Mouse (Mus musculus): ENCODE measurements around the gene Cep41. TPM values are rescaled to one million over a fixed set of nuclear protein-coding genes. Genes with fewer than 3 reads are reported as not detected.

Gene Cep41
- polyA plus RNA-seq, 1 experiment: 16.1 TPM

GRCm38 (mm10) chr6:30620994-30621393 lies 72.6 kb downstream of the Cep41 start:
- TF ChIP-seq POLR2A (IDR thresholded peaks at IDR 0.05; ENCODE audit: borderline replicate concordance, extremely low read depth, insufficient read depth, insufficient read length, poor library complexity, severe bottlenecking): no peak
- no peak for TF ChIP-seq CTCF (IDR thresholded peaks at IDR 0.05; ENCODE audit: borderline replicate concordance, extremely low read depth, insufficient read depth, insufficient read length)

GRCm38 (mm10) chr6:30620591-30620990 lies 73.0 kb downstream of the Cep41 start:
- TF ChIP-seq CTCF (IDR thresholded peaks at IDR 0.05; ENCODE audit: borderline replicate concordance, extremely low read depth, insufficient read depth, insufficient read length): no peak
- no peak for TF ChIP-seq POLR2A (IDR thresholded peaks at IDR 0.05; ENCODE audit: borderline replicate concordance, extremely low read depth, insufficient read depth, insufficient read length, poor library complexity, severe bottlenecking)

More at GRCm38 (mm10) chr6:30620994-30621393, 72.6 kb downstream of the Cep41 start:
- no peak for DNase-seq (ENCODE audit: low read depth)

GRCm38 (mm10) chr6:30619606-30620005 lies 73.9 kb downstream of the Cep41 start:
- TF ChIP-seq POLR2A (IDR thresholded peaks at IDR 0.05; ENCODE audit: borderline replicate concordance, extremely low read depth, insufficient read depth, insufficient read length, poor library complexity, severe bottlenecking) (no peak), CTCF (IDR thresholded peaks at IDR 0.05; ENCODE audit: borderline replicate concordance, extremely low read depth, insufficient read depth, insufficient read length) (no peak)
- no peak for DNase-seq (ENCODE audit: low read depth)

More at GRCm38 (mm10) chr6:30620591-30620990, 73.0 kb downstream of the Cep41 start:
- no peak for DNase-seq (ENCODE audit: low read depth)

GRCm38 (mm10) chr6:30618735-30619134 lies 74.8 kb downstream of the Cep41 start:
- DNase-seq (ENCODE audit: low read depth): peak; percentile 40
- no peak for TF ChIP-seq CTCF (IDR thresholded peaks at IDR 0.05; ENCODE audit: borderline replicate concordance, extremely low read depth, insufficient read depth, insufficient read length)
- no peak for TF ChIP-seq POLR2A (IDR thresholded peaks at IDR 0.05; ENCODE audit: borderline replicate concordance, extremely low read depth, insufficient read depth, insufficient read length, poor library complexity, severe bottlenecking)

GRCm38 (mm10) chr6:30617959-30618590 lies 75.5 kb downstream of the Cep41 start:
- TF ChIP-seq POLR2A (IDR thresholded peaks at IDR 0.05; ENCODE audit: borderline replicate concordance, extremely low read depth, insufficient read depth, insufficient read length, poor library complexity, severe bottlenecking) (no peak), CTCF (IDR thresholded peaks at IDR 0.05; ENCODE audit: borderline replicate concordance, extremely low read depth, insufficient read depth, insufficient read length) (peak; percentile 39; the same call in 1 of the 2 replicates)
- DNase-seq (ENCODE audit: low read depth): peak; percentile 94

- TF ChIP-seq POLR2A (IDR thresholded peaks at IDR 0.05; ENCODE audit: borderline replicate concordance, extremely low read depth, insufficient read depth, insufficient read length, poor library complexity, severe bottlenecking) (no peak), CTCF (IDR thresholded peaks at IDR 0.05; ENCODE audit: borderline replicate concordance, extremely low read depth, insufficient read depth, insufficient read length) (no peak)
These were observed 76.3 kb downstream of the Cep41 start for GRCm38 (mm10) chr6:30617020-30617958.

GRCm38 (mm10) chr6:30616491-30616941 lies 77.0 kb downstream of the Cep41 start:
- no peak for TF ChIP-seq POLR2A (IDR thresholded peaks at IDR 0.05; ENCODE audit: borderline replicate concordance, extremely low read depth, insufficient read depth, insufficient read length, poor library complexity, severe bottlenecking)
- TF ChIP-seq CTCF (IDR thresholded peaks at IDR 0.05; ENCODE audit: borderline replicate concordance, extremely low read depth, insufficient read depth, insufficient read length): no peak
- DNase-seq (ENCODE audit: low read depth): peak; percentile 77

More at GRCm38 (mm10) chr6:30617020-30617958, 76.3 kb downstream of the Cep41 start:
- peak; percentile 70 for DNase-seq (ENCODE audit: low read depth)

GRCm38 (mm10) chr6:30615741-30616140 lies 77.8 kb downstream of the Cep41 start:
- TF ChIP-seq POLR2A (IDR thresholded peaks at IDR 0.05; ENCODE audit: borderline replicate concordance, extremely low read depth, insufficient read depth, insufficient read length, poor library complexity, severe bottlenecking) (no peak), CTCF (IDR thresholded peaks at IDR 0.05; ENCODE audit: borderline replicate concordance, extremely low read depth, insufficient read depth, insufficient read length) (no peak)
- DNase-seq (ENCODE audit: low read depth): no peak

GRCm38 (mm10) chr6:30614251-30614650 lies 79.3 kb downstream of the Cep41 start:
- no peak for TF ChIP-seq POLR2A (IDR thresholded peaks at IDR 0.05; ENCODE audit: borderline replicate concordance, extremely low read depth, insufficient read depth, insufficient read length, poor library complexity, severe bottlenecking)
- no peak for TF ChIP-seq CTCF (IDR thresholded peaks at IDR 0.05; ENCODE audit: borderline replicate concordance, extremely low read depth, insufficient read depth, insufficient read length)
- DNase-seq (ENCODE audit: low read depth): peak; percentile 42

GRCm38 (mm10) chr6:30611212-30611611 lies 82.3 kb downstream of the Cep41 start:
- DNase-seq (ENCODE audit: low read depth): no peak
- TF ChIP-seq CTCF (IDR thresholded peaks at IDR 0.05; ENCODE audit: borderline replicate concordance, extremely low read depth, insufficient read depth, insufficient read length): no peak

GRCm38 (mm10) chr6:30610710-30611109 lies 82.8 kb downstream of the Cep41 start, which contains the start of gene Cpa5:
TSS of gene Cpa5 (plus strand) at chr6:30611010.
- no peak for TF ChIP-seq CTCF (IDR thresholded peaks at IDR 0.05; ENCODE audit: borderline replicate concordance, extremely low read depth, insufficient read depth, insufficient read length)
- TF ChIP-seq POLR2A (IDR thresholded peaks at IDR 0.05; ENCODE audit: borderline replicate concordance, extremely low read depth, insufficient read depth, insufficient read length, poor library complexity, severe bottlenecking): no peak
- DNase-seq (ENCODE audit: low read depth): no peak
